Mouse (Mus musculus): ENCODE results near the gene Ank2.

- TF ChIP-seq CTCF (IDR thresholded peaks at IDR 0.05; ENCODE audit: low read depth, low read length) (no peak), GATA2 (IDR thresholded peaks at IDR 0.05; ENCODE audit: borderline replicate concordance, low read depth, low read length) (no peak), TAL1 (conservative IDR thresholded peaks at IDR 0.05; ENCODE audit: low read depth, low read length) (no peak), GATA1 (IDR thresholded peaks at IDR 0.05; ENCODE audit: borderline replicate concordance, low read length) (no peak), POLR2AphosphoS5 (IDR thresholded peaks at IDR 0.05; ENCODE audit: insufficient replicate concordance, low read depth, low read length) (no peak)
These were observed 435.3 kb downstream of the Ank2 start for GRCm38 (mm10) chr3:127063654-127064386.

Data from G1E (cell line).